Mouse (Mus musculus) cerebral cortex, adult 2 months (tissue): ENCODE measurements around the gene Atp6v0d1.

Experiments used
- WGBS: fragments of 180-500 bp; shearing (Covaris S2); methylation state at CpG from one replicate; pipeline ENCODE4 v1.1.7; 2018; 5-methylcytosine and 5-hydroxymethylcytosine counted together

Gene Atp6v0d1

GRCm38 (mm10) chr8:105565952-105566702, at the start of gene Atp6v0d1:
TSS of gene Atp6v0d1 (minus strand) at chr8:105566047.
- 1% methylated on average over 51 of the region's 53 CpGs for WGBS

DNA sequence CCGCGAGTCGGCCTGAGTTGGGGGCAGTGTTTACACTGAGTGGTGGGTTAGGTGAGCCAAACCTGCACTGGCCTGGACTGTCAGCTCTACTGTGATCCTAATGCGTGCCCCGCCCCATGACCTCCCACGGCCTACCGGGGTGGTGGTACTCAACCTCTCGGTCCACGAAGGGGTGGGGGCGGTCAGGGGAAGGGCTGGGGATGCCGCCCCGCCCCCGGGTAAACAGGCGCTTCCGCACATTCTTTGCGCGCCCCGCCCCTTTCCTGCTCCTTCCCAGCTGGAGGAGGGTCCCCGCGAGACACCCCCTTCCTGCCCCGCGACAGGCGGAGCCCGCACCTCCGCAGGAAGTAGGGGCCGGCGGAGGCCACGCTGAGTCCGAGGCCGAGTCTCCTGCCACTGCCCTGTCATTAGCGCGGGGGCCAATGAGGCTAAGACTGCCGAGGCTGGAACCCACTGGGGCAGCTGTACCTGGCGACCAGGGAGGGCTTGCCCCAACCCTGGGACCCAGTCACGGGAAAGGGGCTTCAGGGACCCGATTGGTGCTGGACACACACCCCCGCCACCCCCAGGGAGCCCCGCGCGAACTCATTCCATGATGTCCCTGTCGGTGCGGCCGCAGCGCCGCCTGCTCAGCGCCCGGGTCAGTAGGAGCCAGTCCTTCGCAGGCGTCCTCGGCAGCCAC, 48.1 kb upstream of the Atp6v0d1 start:
- 14% methylated on average over 50 of the region's 50 CpGs for WGBS

DNA sequence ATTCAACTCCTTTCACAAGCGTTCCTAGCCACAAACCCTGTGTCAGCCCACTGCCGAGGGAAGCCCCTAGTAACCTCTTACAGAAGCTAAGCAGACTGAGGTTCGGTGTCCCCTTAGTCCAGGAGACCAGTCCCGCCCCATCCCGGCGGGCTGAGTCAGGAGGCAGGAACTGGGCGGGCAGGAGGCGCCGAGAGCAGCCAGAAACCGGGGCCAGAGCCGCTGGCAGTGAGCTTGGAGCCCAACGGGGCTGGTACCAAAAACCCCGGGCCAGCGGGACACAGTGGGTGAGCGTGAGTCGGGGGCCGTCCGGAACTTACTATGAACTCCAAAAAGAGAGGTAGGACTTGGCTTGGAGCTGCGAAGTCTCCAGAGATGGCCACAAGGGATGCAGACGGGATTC, 47.2 kb upstream of the Atp6v0d1 start:
- 19% methylated on average over 20 of the region's 20 CpGs for WGBS

GRCm38 (mm10) chr8:105611836-105612235, 46.0 kb upstream of the Atp6v0d1 start:
- WGBS = 36% methylated on average over 9 of the region's 9 CpGs

- 49% methylated on average over 4 of the region's 4 CpGs for WGBS
These were observed 43.9 kb upstream of the Atp6v0d1 start for GRCm38 (mm10) chr8:105609771-105610170.

DNA sequence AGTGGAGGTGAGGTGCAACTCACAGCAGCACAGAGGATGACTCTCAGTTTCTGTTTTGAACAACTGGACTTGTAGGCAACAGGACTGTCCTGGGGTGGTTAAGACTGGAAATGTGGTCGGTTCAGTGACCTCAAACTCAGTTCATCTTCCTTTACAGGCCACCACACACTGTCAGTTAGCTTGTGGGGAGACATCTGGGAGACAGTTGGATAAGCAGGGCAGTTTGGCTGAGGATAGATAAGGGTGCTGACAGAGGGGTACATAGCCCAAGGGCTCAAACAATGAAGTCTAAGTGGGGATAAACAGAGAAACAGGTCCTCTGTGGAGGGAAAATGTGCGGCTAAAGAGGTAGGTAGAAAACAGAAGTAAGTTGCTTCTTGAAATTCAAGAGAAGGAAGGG, 43.5 kb upstream of the Atp6v0d1 start:
- 62% methylated on average over 2 of the region's 2 CpGs for WGBS

DNA sequence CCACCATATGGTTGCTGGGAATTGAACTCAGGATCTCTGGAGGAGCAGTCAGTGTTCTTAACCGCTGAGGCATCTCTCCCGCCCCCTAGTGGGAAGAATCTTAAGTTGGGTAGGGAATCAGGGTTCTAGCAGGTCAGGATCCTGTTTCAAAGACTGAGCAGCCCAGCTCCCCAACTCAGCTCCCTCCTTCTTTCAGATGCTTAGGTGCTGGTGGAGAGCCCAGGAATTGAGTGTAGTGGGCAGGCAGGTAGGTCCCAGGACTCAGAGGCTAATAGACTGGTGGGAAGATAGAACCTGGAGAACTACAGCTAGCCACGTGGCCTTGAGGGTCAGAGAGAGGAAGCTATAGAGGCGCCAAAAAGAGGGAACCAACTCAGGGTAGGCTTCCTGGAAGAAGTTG, 41.8 kb upstream of the Atp6v0d1 start:
- 29% methylated on average over 4 of the region's 4 CpGs for WGBS

DNA sequence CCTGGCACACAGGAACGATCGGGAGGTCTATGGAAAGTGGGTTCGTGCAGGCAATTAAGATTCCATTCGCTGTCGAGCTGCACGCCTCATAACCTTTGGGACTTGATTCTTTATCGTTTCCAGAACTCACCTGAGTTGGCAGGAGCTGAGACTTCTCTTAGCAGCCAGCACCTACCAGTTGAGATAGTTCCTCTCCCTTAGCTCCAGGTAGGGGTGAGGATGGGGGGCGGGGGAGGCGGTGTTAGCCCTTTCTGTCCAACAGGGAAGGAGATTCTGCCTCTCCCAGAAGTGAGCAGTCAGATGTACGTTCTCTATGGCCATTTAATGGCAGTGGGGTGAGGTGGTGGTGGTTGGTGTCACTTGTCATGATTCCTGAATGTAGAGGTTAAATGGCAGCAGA, 41.2 kb upstream of the Atp6v0d1 start:
- WGBS = 8% methylated on average over 10 of the region's 10 CpGs

GRCm38 (mm10) chr8:105606189-105607023, 40.6 kb upstream of the Atp6v0d1 start:
- WGBS = 2% methylated on average over 30 of the region's 30 CpGs

DNA sequence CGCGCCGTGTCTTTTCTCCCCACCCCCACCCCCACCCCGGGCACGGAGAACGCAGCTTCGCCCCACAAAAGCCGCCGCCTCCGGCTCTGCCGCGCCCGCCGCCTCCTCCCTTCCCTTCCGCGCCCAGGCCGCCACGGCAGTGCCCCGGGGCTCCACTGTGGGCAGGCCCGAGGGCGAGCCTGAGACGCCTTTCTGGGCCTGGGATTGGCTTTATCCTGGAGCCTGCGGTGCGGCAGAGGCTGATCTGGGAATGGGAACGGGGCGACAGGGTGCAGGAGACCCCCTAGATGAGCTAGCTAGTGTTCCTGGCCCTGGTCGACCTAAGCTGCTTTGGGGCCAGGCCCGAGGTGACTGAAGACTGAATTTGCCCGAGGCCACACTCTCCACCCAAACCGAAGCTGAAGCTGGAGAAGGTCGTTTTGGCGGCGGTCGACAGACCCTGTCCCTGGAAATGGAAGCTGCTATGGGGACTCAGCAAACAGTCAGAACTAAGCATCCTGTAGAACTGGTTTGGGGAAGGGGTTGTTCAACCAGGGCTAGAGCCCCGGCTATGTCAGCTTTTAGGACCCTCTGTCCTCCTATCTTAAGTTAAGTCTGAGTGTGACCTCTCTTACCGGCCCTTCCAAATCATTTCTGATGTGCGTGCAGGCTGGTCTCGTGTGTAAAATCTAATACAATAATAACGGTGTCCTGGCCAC, 39.8 kb upstream of the Atp6v0d1 start:
- WGBS = under 1% methylated on average over 39 of the region's 39 CpGs

DNA sequence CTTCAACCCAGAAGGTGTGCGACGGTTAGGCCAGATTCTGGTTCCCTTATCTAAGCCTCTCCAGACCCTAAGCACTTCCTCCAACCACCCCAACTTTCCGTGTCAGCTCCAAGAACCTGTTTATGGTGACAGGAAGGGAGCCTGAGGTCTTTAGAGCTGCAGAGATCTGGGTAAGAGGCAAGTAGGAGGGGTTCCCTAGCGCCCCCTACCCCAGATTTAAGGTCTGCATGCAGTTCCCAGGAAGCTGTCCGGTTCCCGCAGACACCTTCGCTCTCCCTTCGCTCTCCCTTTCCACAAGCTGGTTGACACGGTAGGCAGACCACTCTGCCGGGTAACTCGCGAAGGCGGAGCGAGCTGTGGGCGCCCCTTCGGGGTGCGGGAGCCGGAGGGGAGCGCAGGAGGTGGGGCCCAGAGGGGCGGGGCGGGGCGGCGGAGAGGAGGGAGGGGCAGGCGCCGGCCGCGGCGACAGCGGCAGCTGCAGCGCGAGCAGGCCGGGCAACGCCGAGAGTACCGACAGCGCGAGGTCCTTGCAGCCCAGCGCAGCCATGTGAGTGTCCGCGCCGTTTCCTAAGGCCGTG, 39.0 kb upstream of the Atp6v0d1 start, which contains the start of gene Ripor1:
Gene Ripor1 (plus strand): TSS at position 452 of the 578 bp plus-strand sequence.
- WGBS = under 1% methylated on average over 40 of the region's 42 CpGs

GRCm38 (mm10) chr8:105602540-105602939, 36.7 kb upstream of the Atp6v0d1 start:
- WGBS = 97% methylated on average over 2 of the region's 3 CpGs

DNA sequence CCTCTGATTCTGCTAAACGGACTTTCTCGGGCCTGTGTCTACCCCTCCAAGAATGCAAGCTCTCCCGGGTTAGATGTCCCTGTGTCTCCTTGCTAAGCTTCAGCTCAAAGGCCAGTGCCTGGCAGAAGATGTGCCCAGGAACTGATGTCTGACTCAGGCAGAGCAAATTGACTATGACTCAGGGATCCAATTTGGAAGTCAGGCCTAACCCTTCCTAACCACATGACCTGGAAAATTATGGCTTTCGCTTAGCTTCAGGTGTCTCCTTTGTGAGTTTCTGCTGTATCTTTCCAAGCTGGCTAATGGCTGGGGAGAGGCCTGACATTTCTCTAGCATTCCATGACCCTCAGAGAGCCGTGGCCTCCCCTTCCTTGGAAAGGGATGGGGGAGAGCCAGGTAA, 35.5 kb upstream of the Atp6v0d1 start:
- WGBS = 80% methylated on average over 5 of the region's 5 CpGs

- 89% methylated on average over 6 of the region's 6 CpGs for WGBS
These were observed 32.9 kb upstream of the Atp6v0d1 start for GRCm38 (mm10) chr8:105598777-105599176.

GRCm38 (mm10) chr8:105596362-105597034, 30.7 kb upstream of the Atp6v0d1 start:
- 8% methylated on average over 14 of the region's 14 CpGs for WGBS

DNA sequence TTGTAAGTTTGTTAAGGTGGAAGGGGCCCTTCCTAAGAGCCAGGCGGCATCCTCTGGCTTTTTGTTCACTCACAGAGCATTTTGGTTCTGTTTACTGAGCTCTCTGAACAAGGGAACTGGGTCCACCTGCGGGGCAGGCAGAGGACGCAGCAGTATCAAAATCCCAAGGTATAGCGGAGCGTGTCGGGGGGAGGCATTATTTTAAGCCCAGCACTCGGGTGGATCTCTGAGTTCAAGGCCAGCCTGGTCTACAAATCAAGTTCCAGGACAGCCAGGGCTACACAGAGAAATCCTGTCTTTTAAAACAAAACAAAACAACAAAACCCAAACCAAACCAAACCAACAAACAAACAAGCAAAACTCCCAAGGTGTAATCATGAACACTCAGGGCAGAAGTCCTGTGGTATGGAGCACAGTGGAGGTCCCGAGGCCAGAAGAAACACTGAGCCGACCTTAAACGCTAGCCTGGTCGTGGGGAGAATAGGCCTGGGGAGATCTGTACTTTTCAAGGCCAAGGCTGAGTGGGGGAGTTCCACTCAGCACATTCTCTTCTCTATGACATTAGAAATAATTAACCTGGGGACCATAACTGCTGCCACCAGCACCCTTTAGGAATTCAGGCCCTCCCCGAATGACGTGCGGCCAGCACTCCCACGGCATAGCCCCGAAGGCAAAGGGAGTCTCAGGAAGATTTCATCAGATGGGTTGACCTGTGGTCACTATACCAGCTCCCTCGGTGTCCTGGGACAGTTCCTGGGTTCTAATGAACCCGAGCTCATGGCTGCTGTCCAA, 28.8 kb upstream of the Atp6v0d1 start:
- 86% methylated on average over 18 of the region's 18 CpGs for WGBS

- WGBS = 15% methylated on average over 15 of the region's 15 CpGs
These were observed 28.0 kb upstream of the Atp6v0d1 start for GRCm38 (mm10) chr8:105593859-105594258.

DNA sequence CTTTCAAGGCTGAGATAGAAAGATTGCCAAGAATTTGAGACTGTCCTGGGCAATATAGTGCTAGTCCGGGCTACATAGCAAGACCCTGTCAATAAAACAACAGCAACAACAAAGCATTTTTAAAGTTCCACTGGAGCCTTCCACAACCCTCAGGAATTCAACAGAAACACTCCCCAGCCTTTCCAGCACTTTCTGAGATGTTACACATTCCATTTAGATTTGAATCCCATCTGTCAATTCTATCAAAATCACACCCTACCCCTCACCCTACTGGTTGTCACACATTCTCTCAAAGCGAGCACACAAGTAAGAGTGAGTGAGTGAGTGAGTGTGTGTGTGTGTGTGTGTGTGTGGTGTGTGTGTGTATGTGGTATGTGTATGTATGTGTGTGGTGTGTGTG, 26.6 kb upstream of the Atp6v0d1 start:
- WGBS = 64% methylated on average over 2 of the region's 2 CpGs

DNA sequence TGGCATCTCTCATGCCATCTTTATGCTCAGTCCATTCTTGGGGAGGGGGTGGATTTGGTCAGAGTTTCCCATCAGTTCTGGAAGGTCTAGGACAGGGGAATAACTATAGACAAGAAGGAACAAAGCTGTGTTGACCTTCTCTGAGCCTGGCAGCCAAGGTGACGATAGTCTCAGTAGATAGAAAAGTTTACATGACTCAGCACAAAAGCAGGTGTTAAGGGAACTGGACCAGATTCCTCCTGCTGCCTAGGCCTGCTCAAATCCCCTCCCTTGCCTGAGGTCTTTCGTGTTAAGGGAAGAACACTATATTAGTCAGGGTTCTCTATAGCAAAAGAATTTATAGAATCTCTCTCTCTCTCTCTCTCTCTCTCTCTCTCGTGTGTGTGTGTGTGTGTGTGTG, 13.9 kb upstream of the Atp6v0d1 start:
- 62% methylated on average over 3 of the region's 3 CpGs for WGBS

DNA sequence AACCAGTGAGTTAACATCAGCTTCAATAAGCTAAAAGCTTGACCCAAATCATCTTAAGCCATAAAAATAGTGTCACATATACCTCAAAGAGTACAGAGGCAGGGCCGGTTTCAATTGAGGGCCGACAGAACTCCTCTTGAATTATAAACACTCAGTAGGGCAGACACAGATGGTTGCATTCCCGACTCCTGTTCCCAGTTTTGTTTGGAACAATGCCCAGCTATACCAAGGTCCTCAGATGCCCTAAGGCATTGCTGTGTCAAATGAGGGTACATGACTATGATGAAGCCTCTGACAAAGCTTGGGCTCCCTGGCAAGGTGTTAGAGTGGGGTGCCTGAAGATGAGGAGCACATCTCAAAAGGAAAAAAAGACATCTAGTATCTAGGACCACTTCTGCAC, 9.7 kb upstream of the Atp6v0d1 start:
- WGBS = 23% methylated on average over 3 of the region's 3 CpGs
